Mouse (Mus musculus) spleen, postnatal 14 days (tissue): ENCODE results near the gene Sidt2.
A peak's percentile ranks its signal among the peaks of the same experiment; 100 is the strongest.

Experiments
- DNase-seq, 2 experiments: peaks; one replicate each; pipeline ENCODE4 v3.0.0; 2021 to 2022; ENCODE audit warnings: low spot score in 2 of 2

The Sidt2 gene

GRCm38 (mm10) chr9:45955107-45955963, at the start of gene Sidt2:
TSS of gene Sidt2 (minus strand) at chr9:45955258.
- peak; percentile 77 to 80 for DNase-seq

- no peak for DNase-seq
Measured at GRCm38 (mm10) chr9:46004529-46004928, 49.5 kb upstream of the Sidt2 start.

DNA sequence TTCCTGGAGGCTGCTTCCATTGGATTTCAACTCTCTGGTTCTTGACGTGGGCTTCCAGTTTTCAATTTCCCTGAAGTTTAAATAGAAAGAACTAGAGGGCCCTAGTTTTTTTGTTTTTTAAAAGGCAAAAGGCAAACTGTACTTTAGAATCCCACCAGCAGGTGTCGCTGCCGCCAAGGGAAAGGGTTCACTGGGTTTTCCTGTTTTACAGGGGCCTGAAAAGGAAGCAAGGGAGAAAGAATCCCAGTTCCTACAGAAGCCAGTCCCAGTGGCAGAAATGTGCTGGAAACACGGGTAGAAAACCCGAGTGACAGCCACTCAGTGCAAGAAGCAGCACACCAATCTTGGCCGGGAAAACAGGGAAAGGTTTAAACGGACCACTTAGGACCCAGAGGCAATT, 48.7 kb upstream of the Sidt2 start:
- DNase-seq: peak; percentile 55 to 74

DNA sequence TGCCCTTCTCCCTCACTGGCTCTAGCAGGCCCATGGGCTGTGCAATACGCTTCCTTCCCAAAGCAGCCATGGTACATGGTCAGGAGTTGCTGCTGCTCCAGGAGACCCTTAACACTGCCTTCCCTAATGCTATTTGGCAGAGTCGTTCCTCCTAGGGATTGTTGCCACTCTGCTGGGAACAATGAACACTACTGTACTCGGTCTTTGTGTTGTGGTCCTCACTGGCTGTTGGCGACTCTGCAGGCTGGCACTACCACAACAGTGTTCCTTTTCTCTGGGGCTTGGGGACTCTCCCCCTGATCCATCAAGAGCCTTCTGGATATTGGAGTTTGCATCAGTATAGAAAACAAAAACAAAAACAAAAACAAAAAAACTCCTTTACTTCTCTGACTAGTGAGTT, 44.0 kb upstream of the Sidt2 start:
- no peak for DNase-seq

DNA sequence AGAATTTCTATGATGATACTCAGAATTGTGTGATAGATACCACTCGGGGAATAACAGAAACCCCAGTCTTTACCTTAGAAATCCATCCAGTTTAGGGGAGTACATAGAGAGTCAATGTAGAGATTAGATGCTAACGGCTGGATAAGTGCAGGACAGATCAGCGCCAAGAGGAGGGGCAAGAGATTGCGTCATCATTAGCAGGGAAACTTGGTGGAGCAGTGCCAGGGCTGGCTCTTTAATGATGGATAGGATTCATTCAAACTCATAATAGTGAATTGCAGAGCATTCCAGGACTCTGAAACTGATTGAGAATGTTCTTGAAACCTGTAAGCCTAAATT, 30.1 kb upstream of the Sidt2 start:
- no peak for DNase-seq

GRCm38 (mm10) chr9:45984409-45985228, 29.6 kb upstream of the Sidt2 start:
- peak; percentile 80 to 85 for DNase-seq

GRCm38 (mm10) chr9:45983676-45984408, 28.8 kb upstream of the Sidt2 start:
- no peak for DNase-seq

- DNase-seq: no peak
Measured at GRCm38 (mm10) chr9:45981331-45981730, 26.3 kb upstream of the Sidt2 start.

DNA sequence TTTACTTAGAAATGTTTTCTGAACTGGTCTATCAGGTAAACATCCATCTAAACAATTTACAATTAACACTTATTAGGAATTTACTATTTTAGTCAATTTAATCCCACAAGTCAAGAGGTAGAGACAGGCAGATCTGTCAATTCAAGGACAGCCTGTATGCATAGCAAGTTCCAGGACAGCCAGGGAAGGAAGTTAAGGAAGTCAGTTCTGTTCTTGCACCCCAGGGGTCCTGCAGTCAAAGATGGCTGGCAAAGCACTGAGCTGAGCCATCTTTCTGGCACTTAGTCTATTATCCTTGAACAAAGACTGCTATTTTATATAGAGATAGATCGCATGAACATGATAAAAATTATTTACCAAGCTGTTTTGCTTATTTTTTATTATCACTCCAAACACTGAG, 25.6 kb upstream of the Sidt2 start:
- no peak for DNase-seq

GRCm38 (mm10) chr9:45979778-45980177, 24.7 kb upstream of the Sidt2 start:
- DNase-seq: no peak

DNA sequence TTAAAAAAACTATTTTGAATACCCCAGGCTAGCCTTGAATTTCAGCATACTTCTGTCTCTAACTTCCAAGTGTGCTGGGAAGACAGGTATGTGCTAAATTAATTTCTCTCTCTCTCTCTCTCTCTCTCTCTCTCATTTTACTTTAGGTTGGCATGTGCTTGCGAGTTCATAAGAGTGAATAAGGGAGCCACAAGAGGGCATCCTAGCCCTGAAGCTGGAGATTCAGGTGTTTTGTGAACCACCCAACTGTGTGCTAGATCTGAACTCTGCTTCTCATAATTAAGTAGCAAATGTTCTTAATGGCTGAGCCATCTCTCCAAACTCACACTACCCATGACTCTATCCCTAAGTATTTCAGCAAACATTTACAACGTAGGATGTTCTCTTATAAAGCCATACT, 21.8 kb upstream of the Sidt2 start:
- DNase-seq: no peak

GRCm38 (mm10) chr9:45963577-45963976, 8.5 kb upstream of the Sidt2 start:
- DNase-seq: no peak

DNA sequence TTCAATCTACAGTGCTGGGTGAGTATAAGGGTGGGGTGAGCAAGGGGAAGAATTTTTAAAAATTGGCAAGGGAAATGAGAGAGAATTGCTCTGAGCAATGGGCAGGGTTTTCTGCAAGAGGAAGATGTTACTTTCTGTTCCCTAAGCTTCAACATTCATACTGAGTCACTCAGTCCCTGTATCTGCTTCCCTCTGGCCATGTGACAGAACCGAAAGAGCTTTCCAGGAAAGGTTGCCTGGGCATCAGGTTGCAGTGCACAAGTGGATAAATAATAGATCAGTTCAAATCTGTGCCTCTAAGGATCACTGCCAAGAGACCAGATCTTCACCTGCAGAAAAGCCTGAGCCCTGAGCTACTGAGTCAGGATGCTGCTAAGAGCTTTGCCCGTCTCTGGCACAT, 6.8 kb upstream of the Sidt2 start:
- no peak for DNase-seq

GRCm38 (mm10) chr9:45959661-45960060, 4.6 kb upstream of the Sidt2 start:
- DNase-seq: no peak

- DNase-seq: no peak
Measured at GRCm38 (mm10) chr9:45958851-45959250, 3.8 kb upstream of the Sidt2 start.

DNA sequence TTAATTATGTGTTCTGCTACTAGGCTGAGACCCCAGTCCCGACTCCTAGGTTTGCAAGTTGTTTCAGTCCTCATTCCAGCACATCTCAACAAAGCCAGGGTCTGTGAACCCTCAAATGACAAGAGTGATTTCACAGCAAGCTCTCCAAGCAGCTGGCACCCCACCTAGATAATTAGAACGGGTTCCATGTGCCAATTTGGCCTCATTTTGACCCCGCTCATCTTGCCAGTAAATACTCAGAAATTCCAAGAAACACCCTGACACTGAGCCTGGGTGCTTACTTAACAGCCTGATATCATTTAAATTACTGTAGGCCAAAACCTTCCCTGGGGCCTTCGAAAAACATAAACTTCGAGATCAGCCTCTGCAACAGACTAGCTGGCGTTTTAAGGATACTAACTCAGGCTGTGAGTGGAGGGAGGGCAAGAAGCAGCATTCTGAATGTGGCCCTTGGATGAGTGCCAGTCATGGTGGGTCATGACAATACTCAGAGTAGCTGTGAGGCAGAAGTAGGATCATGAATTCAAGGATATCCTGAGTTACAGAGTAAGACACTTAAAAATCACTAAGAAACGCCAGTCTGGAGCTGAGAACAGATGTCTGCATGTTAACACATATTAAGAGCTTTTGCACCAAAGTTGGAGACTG, 3.1 kb upstream of the Sidt2 start:
- DNase-seq: no peak

DNA sequence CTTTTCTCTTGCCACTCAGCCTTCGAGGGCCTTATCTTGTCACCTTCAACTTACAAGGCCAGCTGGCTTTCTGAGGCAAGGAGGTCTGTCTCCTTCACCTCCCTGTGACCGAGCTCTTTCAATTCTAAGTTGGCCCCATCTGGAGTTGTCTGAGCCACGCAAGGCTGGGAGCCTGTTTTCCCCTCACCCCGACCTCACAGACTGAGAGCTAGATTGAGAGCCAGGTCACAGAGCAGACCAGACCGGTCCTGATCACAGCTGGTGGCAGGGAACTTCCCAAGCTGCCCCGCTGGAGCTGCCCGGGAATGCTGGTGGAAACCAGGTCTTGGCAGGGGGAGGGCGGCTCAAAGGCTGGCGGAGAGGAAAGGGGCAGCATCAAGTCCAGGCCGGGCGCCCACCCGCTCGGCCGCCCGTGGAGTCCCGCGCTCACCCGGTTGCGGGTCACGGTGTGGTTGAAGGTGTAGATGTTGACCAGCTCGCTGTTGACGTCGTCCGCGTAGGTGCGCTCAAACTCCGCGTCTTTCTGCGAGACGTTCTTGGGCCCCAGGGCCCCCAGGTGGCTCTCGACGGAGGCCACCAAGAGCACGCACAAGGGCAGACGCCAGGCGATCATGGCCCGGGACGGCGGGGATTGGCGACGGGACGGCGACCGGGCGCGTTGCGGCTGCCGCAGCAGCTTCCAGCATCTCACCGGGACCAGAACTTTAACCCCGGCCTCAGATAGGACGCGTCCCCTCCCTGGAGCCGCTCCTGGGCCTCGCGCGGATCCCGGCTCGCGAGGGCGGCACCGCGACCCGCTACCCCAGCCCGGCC, 558 bp downstream of the Sidt2 start:
- DNase-seq: peak in 1 of 2 experiments; percentile 37

DNA sequence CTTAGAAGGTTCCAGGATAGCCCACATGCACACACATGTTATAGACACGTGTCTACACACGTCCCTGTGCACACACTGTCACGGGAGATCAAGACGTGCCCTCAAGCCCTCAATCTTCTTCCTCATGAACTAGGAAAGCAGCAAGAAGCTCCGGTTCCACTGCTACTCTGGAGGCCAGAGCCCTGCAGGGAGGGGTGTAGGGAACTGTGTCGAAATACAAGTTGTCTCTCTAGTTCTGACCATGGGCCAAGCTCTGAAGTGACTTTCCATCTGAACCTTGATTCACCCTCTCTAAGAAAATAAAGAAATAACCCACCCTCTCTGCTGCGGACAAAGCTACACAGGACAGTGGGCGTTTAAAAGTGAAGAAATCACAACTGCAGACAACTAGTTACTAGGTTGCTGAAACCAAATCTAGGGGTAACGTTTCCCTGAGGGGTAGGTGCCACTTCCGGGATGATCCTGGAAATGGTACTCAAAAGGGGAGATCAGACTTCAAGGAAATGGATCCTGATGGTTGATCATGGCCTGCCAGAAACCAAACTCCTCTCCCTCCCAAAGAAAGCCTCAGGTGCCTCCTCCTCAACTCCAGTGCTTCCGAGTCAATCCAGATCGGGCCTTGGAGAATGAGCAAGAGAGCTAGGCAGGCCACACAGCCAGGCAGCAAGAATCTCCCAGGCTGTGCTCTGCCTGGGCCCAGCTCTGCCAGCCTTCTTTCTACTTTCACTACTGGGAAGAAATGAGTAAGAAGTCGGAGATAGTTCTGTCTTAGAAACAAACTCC, 1.4 kb downstream of the Sidt2 start:
- DNase-seq: no peak

GRCm38 (mm10) chr9:45952890-45953289, 2.2 kb downstream of the Sidt2 start:
- no peak for DNase-seq

- no peak for DNase-seq
Measured at GRCm38 (mm10) chr9:45952057-45952456, 3.0 kb downstream of the Sidt2 start.
